Mouse (Mus musculus): Measurements from ENCODE around the gene Commd6.

GRCm38 (mm10) chr14:101644948-101645347 lies 4.5 kb upstream of the Commd6 start:
- TF ChIP-seq EP300 (IDR thresholded peaks at IDR 0.05; ENCODE audit: low read length) (no peak), MEF2A (IDR thresholded peaks at IDR 0.05; ENCODE audit: borderline replicate concordance, low read depth, low read length) (no peak), GABPA (IDR thresholded peaks at IDR 0.05; ENCODE audit: insufficient replicate concordance, low read depth, low read length) (no peak), E2F4 (IDR thresholded peaks at IDR 0.05; ENCODE audit: insufficient replicate concordance, low read depth, low read length) (no peak), POLR2AphosphoS2 (IDR thresholded peaks at IDR 0.05; ENCODE audit: low read depth, low read length) (no peak), POLR2A (IDR thresholded peaks at IDR 0.05; ENCODE audit: low read depth, low read length) (no peak), ZKSCAN1 (IDR thresholded peaks at IDR 0.05; ENCODE audit: borderline replicate concordance, low read depth, low read length) (no peak), MAX (IDR thresholded peaks at IDR 0.05; ENCODE audit: low read length) (no peak), CTCF (conservative IDR thresholded peaks at IDR 0.05 in 1 of 2, IDR thresholded peaks at IDR 0.05 in 1 of 2; ENCODE audit: low read depth in 2 of 2, low read length in 2 of 2) (no peak), BHLHE40 (IDR thresholded peaks at IDR 0.05; ENCODE audit: low read depth, low read length) (no peak), CHD2 (IDR thresholded peaks at IDR 0.05; ENCODE audit: low read length) (no peak), USF2 (conservative IDR thresholded peaks at IDR 0.05; ENCODE audit: low read depth, low read length) (no peak)
